ENCODE assay signal across 15 mouse cellular contexts in the genomic region with DNA sequence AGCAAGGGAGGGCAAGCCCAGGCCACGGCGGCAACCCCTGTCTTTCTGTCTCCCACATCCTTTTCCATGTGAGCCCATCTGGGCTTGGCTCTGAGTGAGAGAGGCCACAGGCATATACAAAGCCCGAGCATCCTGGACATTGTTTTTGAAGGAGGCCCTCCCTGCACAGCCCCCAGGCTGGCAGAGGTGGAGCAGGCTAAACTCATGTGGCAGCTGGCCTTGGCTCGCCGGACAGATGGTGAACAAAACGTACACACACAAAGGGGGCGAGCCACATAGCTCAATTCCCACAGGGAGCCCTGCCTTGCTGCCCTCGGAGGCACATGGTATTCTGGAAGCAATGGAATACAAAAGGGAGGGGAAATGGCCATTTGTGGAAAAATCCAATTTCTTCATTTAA. TPM values are rescaled to one million over a fixed set of nuclear protein-coding genes. Genes with fewer than 3 reads are reported as not detected.
DNase-seq lines count a peak whose midpoint lies in the region; ATAC-seq and TF ChIP-seq lines count a peak whose summit lies in the region.
"Had no signal": no experiment of that assay in that cellular context is flagged by ENCODE, and none has a peak within 500 bp of the region (broad histone marks: within the 10 kb centered on the region; RNA-seq: fewer than 3 reads in every experiment).

No protein-coding gene starts in this region.

- ATAC-seq in neural tube, embryonic 15.5 days (ENCODE audit: low FRiP score) = no peak
- peak; percentile 10; the same call in 1 of the 2 replicates for ATAC-seq in forebrain, postnatal 0 days
- no peak for ATAC-seq in liver, postnatal 0 days
- ATAC-seq: Patski had no signal

- H3K36me3 ChIP-seq in neural tube, embryonic 15.5 days = no peaks in the 10 kb centered on the region
- no peaks in the 10 kb centered on the region for H3K36me3 ChIP-seq in forebrain, postnatal 0 days (ENCODE audit: insufficient read depth)
- H3K36me3 ChIP-seq in midbrain, embryonic 10.5 days = no peaks in the 10 kb centered on the region
- no peaks in the 10 kb centered on the region for H3K36me3 ChIP-seq in liver, postnatal 0 days (replicated peaks; ENCODE audit: insufficient read depth, low read length)
- H3K36me3 ChIP-seq: limb, embryonic 15.5 days had no signal

- no peaks in the 10 kb centered on the region for H3K9me3 ChIP-seq in neural tube, embryonic 15.5 days (replicated peaks)
- no peaks in the 10 kb centered on the region for H3K9me3 ChIP-seq in forebrain, postnatal 0 days (ENCODE audit: low read length)
- H3K9me3 ChIP-seq in midbrain, embryonic 10.5 days (replicated peaks) = 0 out of 2 replicates have a peak, but pooled peaks cover 8% of the 10 kb centered on the region
- H3K9me3 ChIP-seq in liver, postnatal 0 days (ENCODE audit: low read length) = no peaks in the 10 kb centered on the region
- H3K9me3 ChIP-seq: limb, embryonic 15.5 days had no signal

- no peak for TF ChIP-seq EP300 in liver, postnatal 0 days (IDR thresholded peaks at IDR 0.05; ENCODE audit: low read depth)

- 16% methylated on average over 8 of the region's 8 CpGs for WGBS in neural tube, embryonic 15.5 days
- 18% methylated on average over 8 of the region's 8 CpGs for WGBS in forebrain, postnatal 0 days
- 57% methylated on average over 8 of the region's 8 CpGs for WGBS in midbrain, embryonic 10.5 days
- 80% methylated on average over 7 of the region's 8 CpGs for WGBS in liver, postnatal 0 days (ENCODE audit: insufficient replicate concordance)

- peaks cover 8% of the 10 kb centered on the region; the same call in 1 of the 2 replicates for H3K4me1 ChIP-seq in neural tube, embryonic 15.5 days
- no peaks in the 10 kb centered on the region for H3K4me1 ChIP-seq in forebrain, postnatal 0 days (ENCODE audit: insufficient read depth)
- peaks cover 29% of the 10 kb centered on the region for H3K4me1 ChIP-seq in midbrain, embryonic 10.5 days
- H3K4me1 ChIP-seq in liver, postnatal 0 days (ENCODE audit: insufficient read depth) = no peaks in the 10 kb centered on the region
- H3K4me1 ChIP-seq: limb, embryonic 15.5 days had no signal

- DNase-seq in neural tube, embryonic 10.5 days (ENCODE audit: extremely low spot score, low spot score) = peak; percentile 64
- no peak for DNase-seq in forebrain, postnatal 0 days
- peak; percentile 60 for DNase-seq in midbrain, embryonic 10.5 days (ENCODE audit: low spot score)
- DNase-seq in retina, postnatal 1 day = peak; percentile 81
- DNase-seq in layer of hippocampus, adult 9-10 months (ENCODE audit: low spot score) = no peak
- no peak for DNase-seq in liver, postnatal 0 days
- no peak for DNase-seq in layer of hippocampus, postnatal 25 days (ENCODE audit: extremely low spot score in 1 of 2, low spot score in 1 of 2)
- DNase-seq: adrenal gland, postnatal 36 days; cerebellum, adult 2 months; heart, adult 2 months; kidney, postnatal 36 days; lung, postnatal 36 days had no signal

- H3K27ac ChIP-seq in neural tube, embryonic 15.5 days (replicated peaks) = no peak overlapping the region
- no peak overlapping the region for H3K27ac ChIP-seq in forebrain, postnatal 0 days (ENCODE audit: low read depth, low read length)
- peak overlapping the region; percentile 68 for H3K27ac ChIP-seq in midbrain, embryonic 10.5 days (replicated peaks)
- no peak overlapping the region for H3K27ac ChIP-seq in liver, postnatal 0 days (ENCODE audit: low read depth)
- H3K27ac ChIP-seq: heart, adult 2 months; limb, embryonic 15.5 days had no signal

- no peak overlapping the region for H3K9ac ChIP-seq in neural tube, embryonic 15.5 days (replicated peaks)
- H3K9ac ChIP-seq in forebrain, postnatal 0 days = no peak overlapping the region
- no peak overlapping the region for H3K9ac ChIP-seq in liver, postnatal 0 days (replicated peaks)
- H3K9ac ChIP-seq: limb, embryonic 15.5 days had no signal

- H3K27me3 ChIP-seq in neural tube, embryonic 15.5 days (replicated peaks) = no peaks in the 10 kb centered on the region
- H3K27me3 ChIP-seq in forebrain, postnatal 0 days (ENCODE audit: insufficient read depth, low read length) = no peaks in the 10 kb centered on the region
- H3K27me3 ChIP-seq in midbrain, embryonic 10.5 days (ENCODE audit: low read depth, poor library complexity, severe bottlenecking) = no peaks in the 10 kb centered on the region
- H3K27me3 ChIP-seq in liver, postnatal 0 days (ENCODE audit: insufficient read depth, low read length) = 0 out of 2 replicates have a peak, but pooled peaks cover 2% of the 10 kb centered on the region
- H3K27me3 ChIP-seq: limb, embryonic 15.5 days; Patski had no signal

- TF ChIP-seq CTCF in forebrain, postnatal 0 days (IDR thresholded peaks at IDR 0.05; ENCODE audit: low read depth) = no peak
- TF ChIP-seq CTCF in liver, postnatal 0 days (IDR thresholded peaks at IDR 0.05; ENCODE audit: low read depth) = no peak

- no peak overlapping the region for H3K4me2 ChIP-seq in neural tube, embryonic 15.5 days
- no peak overlapping the region for H3K4me2 ChIP-seq in forebrain, postnatal 0 days (ENCODE audit: low read depth)
- no peak overlapping the region for H3K4me2 ChIP-seq in liver, postnatal 0 days (ENCODE audit: low read depth, low read length)
- H3K4me2 ChIP-seq: limb, embryonic 15.5 days had no signal

- H3K4me3 ChIP-seq in neural tube, embryonic 15.5 days (replicated peaks) = no peak overlapping the region
- H3K4me3 ChIP-seq in forebrain, postnatal 0 days (ENCODE audit: low read depth, low read length) = no peak overlapping the region
- H3K4me3 ChIP-seq in midbrain, embryonic 10.5 days = no peak overlapping the region
- no peak overlapping the region for H3K4me3 ChIP-seq in liver, postnatal 0 days (ENCODE audit: low read depth, low read length)
- H3K4me3 ChIP-seq: heart, adult 2 months; limb, embryonic 15.5 days had no signal

RNA-seq across cellular contexts. Expression of a gene that starts 32.5 kb away (rescaled TPM):
- polyA plus RNA-seq in neural tube, embryonic 15.5 days (2015; fragmentation: Nextera tagmentation; extraction: Ambion mirVana) = 28.5 and 31.0 TPM in 2 replicates
- total RNA-seq in forebrain, postnatal 0 days (2014; rRNA removed) = 22.7 and 28.3 TPM in 2 replicates
- 14.8 and 16.0 TPM in 2 replicates for polyA plus RNA-seq in forebrain, postnatal 0 days (2015; fragmentation: Nextera tagmentation; extraction: Ambion mirVana)
- 174 and 175 TPM in 2 replicates for polyA plus RNA-seq in midbrain, embryonic 10.5 days (2016; fragmentation: Nextera tagmentation; extraction: Ambion mirVana)
- polyA plus RNA-seq in liver, postnatal 0 days (2015; fragmentation: Nextera tagmentation; extraction: Ambion mirVana) = 0.99 and 1.0 TPM in 2 replicates
- 1 to 10 TPM; 5.1 to 6.1 TPM for total RNA-seq in layer of hippocampus, postnatal 25 days (2021)

RNA-seq across cellular contexts. Expression of a gene that starts 59.8 kb away (rescaled TPM):
- polyA plus RNA-seq in neural tube, embryonic 15.5 days (2015; fragmentation: Nextera tagmentation; extraction: Ambion mirVana) = 66.8 and 74.2 TPM in 2 replicates
- total RNA-seq in forebrain, postnatal 0 days (2014; rRNA removed) = 102 and 138 TPM in 2 replicates
- polyA plus RNA-seq in forebrain, postnatal 0 days (2015; fragmentation: Nextera tagmentation; extraction: Ambion mirVana) = 34.3 and 54.6 TPM in 2 replicates
- 61.2 and 66.5 TPM in 2 replicates for polyA plus RNA-seq in midbrain, embryonic 10.5 days (2016; fragmentation: Nextera tagmentation; extraction: Ambion mirVana)
- polyA plus RNA-seq in liver, postnatal 0 days (2015; fragmentation: Nextera tagmentation; extraction: Ambion mirVana) = 4.3 and 4.8 TPM in 2 replicates
- total RNA-seq in layer of hippocampus, postnatal 25 days (2021) = 10 to 100 TPM; 65.2 to 89.2 TPM

Comparison
In these comparisons a context has a peak if more than half of its experiments do, and no peak if none do; other contexts are left out.
1. DNase-seq: peak in neural tube, embryonic 10.5 days (single experiment), midbrain, embryonic 10.5 days (single experiment) and retina, postnatal 1 day (single experiment); none in forebrain, postnatal 0 days (single experiment), layer of hippocampus, adult 9-10 months (single experiment), liver, postnatal 0 days (single experiment) and layer of hippocampus, postnatal 25 days (0 of 2).